Mouse (Mus musculus) spleen, embryonic (tissue): ENCODE measurements around the gene Gm49776.

Source experiments
- CTCF ChIA-PET: fragments of 350-600 bp; sonication (Branson Sonifier 250); formaldehyde crosslinking; loops from one replicate; lab custom pipeline; 2022; lab: Charles Lee

The Gm49776 gene

GRCm38 (mm10) chr16:18234671-18235388, 23.3 kb downstream of the Gm49776 start, which contains the start of gene Zdhhc8:
Zdhhc8 (minus strand) TSS chr16:18235136.
- CTCF ChIA-PET, result interaction anchor here (0.5 kb wide), 1 partner anchor 910 kb away, joined by 3 read pairs; no protein-coding TSS in a partner anchor

GRCm38 (mm10) chr16:18233919-18234670, 24.0 kb downstream of the Gm49776 start:
- CTCF ChIA-PET, result no interaction called here

DNA sequence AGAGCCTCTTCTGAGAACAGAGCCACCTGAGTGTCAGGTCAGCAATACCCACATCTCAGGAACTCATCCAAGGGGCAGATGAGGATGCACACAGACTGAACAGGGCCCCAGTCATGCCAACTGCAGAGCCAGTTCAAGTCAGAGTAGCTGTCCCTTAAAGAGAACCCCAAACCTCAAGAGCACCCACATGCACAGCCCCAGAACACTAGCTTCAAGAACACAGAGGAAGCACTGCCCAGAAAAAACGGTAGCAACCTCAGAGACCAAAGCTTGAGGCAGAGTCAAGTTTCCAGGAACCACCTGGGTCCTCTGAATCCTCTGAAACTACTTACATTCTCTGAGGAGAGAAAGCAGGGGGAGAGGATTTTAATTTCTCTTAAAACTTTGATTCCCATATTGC, 24.7 kb downstream of the Gm49776 start:
- CTCF ChIA-PET, result no interaction called here

DNA sequence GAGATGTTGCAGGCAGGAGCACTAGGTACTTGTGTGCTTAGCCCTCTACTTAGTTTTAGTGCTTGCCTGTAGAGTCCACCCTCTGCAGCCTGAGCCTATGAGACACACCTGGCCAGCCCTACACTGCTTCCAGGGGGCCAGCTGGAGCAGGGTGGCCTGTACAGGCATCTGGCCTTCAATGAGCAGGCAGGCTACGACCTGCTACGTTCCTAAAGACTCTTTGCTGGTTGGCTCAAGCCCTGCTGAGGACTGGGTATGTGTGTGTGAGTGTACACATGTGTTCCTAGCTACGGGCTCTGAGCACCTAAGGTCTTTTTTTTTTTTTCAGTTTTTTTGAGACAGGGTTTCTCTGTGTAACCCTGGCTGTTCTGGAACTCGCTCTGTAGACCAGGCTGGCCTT, 26.7 kb downstream of the Gm49776 start:
- CTCF ChIA-PET, result no interaction called here

DNA sequence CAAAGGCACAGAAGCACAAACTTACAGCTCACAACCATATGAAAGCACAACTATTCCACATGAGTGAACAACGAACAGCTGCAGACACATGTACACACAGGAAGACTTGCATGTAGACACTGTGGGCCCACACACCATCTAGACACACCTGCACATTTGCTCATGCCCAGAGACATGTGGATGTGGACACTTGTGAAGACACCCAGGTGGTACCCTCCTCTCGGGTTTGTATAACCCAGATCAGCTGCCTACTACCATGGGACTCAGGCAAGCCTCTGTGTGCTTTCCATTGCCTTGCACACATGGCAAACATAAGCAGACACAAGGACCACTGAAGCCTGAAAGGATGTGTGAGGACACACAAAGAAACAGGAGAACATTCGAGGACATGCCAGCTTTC, 27.1 kb downstream of the Gm49776 start:
- CTCF ChIA-PET, result no interaction called here

- CTCF ChIA-PET, result no interaction called here
Observed at GRCm38 (mm10) chr16:18230617-18231016, 27.5 kb downstream of the Gm49776 start.

DNA sequence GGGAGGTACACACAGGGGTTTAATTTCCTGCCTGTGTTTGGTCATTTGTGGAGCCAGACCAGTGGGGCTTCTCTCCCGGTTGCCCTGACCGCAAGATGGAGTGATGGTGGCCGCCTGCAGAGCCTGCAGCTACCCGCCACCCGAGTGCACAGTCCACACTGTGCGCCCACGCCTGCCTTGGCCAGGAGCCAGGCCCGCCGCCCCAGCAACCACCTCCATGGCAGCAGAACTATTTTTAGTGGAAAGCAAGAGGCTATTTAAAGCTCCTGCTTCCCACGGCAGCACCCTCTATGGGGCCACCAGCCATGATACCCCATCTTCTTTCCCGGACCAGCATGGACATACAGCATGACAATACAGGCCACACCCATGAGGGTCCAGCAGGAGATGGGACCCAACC, 28.5 kb downstream of the Gm49776 start:
- CTCF ChIA-PET, result no interaction called here

- CTCF ChIA-PET, result no interaction called here
Observed at GRCm38 (mm10) chr16:18228856-18229255, 29.3 kb downstream of the Gm49776 start.

DNA sequence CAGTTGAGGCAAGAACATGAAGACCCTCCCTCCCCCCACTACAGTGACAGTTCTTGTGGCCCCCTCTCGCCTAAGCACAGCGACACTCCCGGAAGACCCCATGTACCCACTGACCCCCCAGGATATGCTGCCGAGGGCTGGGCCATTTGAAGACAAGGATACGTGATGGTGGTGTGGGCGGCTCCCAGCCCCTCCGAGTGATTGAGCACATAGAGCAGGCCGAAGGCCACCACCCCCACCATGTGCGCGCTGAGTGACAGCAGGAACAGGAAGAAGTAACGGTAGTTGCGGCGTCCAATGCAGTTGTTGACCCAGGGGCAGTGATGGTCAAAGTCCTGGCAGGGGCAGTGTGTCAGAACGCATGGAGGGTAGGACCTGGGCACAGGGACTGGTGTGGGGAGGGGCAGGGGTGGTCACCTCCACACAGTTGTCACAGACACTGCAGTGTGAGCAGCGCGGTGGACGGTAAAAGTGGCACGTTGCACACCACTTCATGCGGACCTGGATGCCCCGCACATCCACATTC, 30.2 kb downstream of the Gm49776 start:
- CTCF ChIA-PET, result no interaction called here

DNA sequence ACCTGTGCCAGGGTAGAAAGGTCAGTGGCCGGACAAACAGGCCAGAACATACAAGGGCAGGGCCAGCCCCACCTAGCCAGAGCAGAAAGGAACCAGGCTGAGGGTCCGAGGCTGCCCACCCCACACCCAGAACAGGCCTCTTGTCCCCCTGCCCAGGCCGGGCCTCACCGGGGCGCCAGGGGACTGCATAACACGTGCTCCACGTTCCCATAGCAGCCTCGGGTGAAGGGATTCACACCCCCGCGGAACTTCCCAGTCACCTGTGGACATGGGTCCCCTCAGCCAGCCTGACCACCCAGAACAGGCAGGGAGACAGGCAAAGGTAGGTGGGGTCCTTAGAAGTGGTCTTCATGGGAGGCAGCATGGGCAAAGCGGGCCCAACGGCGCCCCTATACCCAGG, 30.9 kb downstream of the Gm49776 start:
- CTCF ChIA-PET, result no interaction called here

- CTCF ChIA-PET, result no interaction called here
Observed at GRCm38 (mm10) chr16:18222188-18222587, 35.9 kb downstream of the Gm49776 start.

GRCm38 (mm10) chr16:18221543-18221898, 36.6 kb downstream of the Gm49776 start:
- CTCF ChIA-PET, result no interaction called here

- CTCF ChIA-PET, result no interaction called here
Observed at GRCm38 (mm10) chr16:18220856-18221542, 37.1 kb downstream of the Gm49776 start.

GRCm38 (mm10) chr16:18220001-18220400, 38.1 kb downstream of the Gm49776 start:
- CTCF ChIA-PET, result no interaction called here

DNA sequence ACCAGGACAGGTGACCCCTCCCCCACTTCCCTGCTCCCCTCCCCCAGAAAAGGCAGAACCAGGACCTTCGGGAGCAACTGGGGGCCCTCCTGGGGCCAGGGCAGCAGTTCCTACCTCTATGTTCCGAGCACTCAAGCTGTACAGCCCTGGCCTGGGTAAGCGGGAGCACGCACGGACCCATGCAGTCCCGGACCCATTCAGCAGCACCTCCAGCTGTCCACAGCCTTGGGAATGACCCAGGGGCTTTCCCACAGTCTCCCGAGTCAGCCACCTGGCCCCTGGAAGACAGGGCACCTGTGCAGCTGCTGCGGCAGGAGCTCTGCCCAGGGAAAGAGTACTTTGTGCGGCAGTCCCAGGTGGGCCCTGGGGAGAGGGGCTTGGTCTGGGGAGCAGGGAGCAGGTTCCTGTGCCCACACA, 39.5 kb downstream of the Gm49776 start:
- CTCF ChIA-PET, result no interaction called here

DNA sequence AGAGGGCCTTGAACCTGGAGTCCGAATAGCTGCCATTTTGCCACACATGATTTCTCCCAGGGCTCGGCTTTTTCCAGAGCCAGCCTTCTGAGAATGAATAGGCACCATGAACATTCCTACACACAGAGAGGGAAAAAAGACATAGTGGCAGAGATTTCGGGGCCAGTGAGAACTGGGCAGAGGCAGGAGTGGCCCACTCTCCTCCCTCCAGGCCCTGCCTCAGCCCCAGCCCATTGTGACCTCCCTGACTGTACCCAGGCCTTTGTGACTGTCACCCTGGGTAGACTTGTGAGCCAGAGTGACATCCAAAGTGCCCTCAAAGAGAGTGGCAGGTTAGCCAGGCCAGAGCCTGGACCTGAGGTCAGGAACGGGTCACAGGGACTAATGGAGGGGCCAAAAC, 40.5 kb downstream of the Gm49776 start, which contains the start of gene Ccdc188:
Gene Ccdc188 (plus strand): TSS at position 301 of the 400 bp plus-strand sequence.
- CTCF ChIA-PET, result no interaction called here

GRCm38 (mm10) chr16:18214858-18215257, 43.3 kb downstream of the Gm49776 start:
- CTCF ChIA-PET, result no interaction called here

DNA sequence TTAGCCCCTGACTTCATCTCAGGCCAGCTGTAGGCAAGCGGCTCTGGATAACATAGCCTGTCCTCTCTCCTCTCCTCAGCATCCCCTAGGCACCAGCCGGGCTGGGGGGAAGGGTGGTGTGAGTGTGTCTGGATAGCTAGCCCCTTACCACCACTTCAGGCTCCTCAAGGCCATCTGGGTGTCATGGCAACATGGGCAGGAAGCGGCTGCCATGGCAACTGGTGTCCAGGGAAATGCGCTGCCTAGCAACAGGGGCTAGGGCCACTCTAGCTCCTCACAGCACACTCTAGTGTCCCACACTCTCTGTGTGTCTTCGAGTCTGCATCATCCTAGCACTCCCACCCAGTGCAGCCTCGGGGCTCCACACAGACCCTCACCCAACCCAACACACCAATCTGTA, 44.4 kb downstream of the Gm49776 start:
- CTCF ChIA-PET, result no interaction called here

GRCm38 (mm10) chr16:18211417-18212171, 46.5 kb downstream of the Gm49776 start:
- CTCF ChIA-PET, result interaction anchor here (0.5 to 0.6 kb wide), 2 partner anchors 9 to 65 kb away, joined by 3 to 7 read pairs; no protein-coding TSS in a partner anchor

DNA sequence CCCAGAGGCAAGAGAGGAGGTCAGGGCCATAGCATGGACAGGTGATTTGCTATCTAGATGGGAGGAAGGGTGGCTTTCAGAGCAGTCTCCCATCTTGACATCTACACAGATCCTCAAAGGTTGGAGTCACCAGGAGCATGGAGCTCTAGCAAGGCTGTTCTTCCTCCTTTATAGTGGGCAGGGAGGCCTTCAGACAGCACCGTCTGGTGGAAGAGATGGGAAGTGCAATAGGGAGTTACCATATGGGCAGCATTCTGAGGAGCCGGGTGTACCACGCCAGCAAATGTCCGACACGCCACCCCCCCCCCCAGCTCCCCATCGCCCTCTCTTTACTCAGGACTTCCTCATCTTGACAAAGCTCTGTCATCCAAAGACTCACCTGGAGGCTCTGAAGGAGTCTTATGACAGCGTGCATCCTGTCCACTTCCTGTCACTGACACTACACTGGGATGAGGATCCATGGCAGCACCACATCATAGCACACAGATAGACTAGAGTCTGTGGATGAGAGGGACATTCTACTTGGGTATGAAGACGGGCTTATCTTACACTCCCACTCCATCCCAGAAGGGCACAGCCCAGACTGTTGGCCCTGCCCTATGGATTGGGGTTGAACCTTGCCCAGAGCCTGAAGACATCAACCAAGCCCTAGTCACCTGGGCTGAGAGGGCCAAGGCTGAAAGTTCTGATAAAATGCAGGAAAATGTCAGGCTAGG, 47.3 kb downstream of the Gm49776 start:
- CTCF ChIA-PET, result no interaction called here
